In the genomic region with DNA sequence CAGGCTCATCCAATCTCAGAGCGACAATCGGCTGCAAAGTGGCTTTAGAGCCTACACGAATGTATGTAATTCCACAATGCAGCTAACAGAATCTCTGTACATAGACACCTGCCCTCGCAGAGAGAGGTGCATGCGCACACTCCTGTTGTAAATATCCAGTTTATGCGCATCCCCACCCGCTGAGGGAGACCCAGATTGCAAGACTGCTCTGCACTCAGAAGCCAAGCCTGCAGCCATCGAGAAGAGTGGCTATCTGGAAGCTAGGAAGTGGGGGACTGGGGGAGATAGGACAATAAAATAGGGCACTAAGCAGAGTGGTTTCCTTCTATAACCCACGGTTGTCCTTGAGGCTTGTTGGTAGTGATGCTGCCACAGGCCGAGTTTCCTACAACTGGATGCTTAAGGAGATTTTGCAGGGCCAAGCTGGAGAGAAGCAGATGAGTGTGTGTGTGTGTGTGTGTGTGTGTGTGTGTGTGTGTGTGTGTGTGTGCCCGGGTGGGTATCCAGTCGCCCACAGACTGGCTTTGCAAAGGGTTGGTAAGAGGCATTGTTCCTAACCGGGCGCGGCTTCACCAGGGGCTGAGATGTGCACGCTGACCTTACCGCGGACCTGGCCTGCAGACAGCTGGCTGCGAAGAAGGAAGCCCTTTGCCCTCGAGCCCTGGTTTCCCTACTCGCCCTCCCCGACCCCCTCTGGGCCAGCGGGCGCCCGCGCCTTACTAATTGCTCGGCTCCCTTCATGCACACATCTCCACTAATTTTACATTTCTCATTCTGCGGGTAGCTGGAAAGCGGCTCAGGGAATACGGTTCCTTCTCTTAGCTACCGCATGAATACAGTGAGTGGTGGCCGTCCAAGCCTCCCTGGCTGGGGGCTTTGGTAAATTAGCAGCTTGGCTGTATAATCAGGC, we compare ENCODE assay signal across 10 mouse cellular contexts.
DNase-seq lines count a peak whose midpoint lies in the region; ATAC-seq and TF ChIP-seq lines count a peak whose summit lies in the region.
"Had no signal": no experiment of that assay in that cellular context is flagged by ENCODE, and none has a peak within 500 bp of the region (broad histone marks: within the 10 kb centered on the region; RNA-seq: fewer than 3 reads in every experiment).

No protein-coding gene starts in this region.

- peaks cover 48% of the 10 kb centered on the region for H3K4me1 ChIP-seq in forebrain, embryonic 10.5 days
- peaks cover 3% of the 10 kb centered on the region; the same call in 1 of the 2 replicates for H3K4me1 ChIP-seq in forebrain, embryonic 14.5 days (ENCODE audit: control insufficient read depth, insufficient read depth, low read length)
- H3K4me1 ChIP-seq in kidney, adult 2 months (ENCODE audit: control insufficient read depth, insufficient read depth, low read length), result no peaks in the 10 kb centered on the region; the same call in 1 of the 2 replicates
- H3K4me1 ChIP-seq in hindbrain, embryonic 14.5 days (replicated peaks; ENCODE audit: control insufficient read depth, insufficient read depth, low read length), result peaks cover 10% of the 10 kb centered on the region
- peaks cover 37% of the 10 kb centered on the region for H3K4me1 ChIP-seq in neural tube, embryonic 12.5 days

- no peak overlapping the region for H3K9ac ChIP-seq in forebrain, embryonic 14.5 days (ENCODE audit: low read length)
- H3K9ac ChIP-seq in hindbrain, embryonic 14.5 days, result no peak overlapping the region
- no peak overlapping the region for H3K9ac ChIP-seq in neural tube, embryonic 12.5 days
- H3K9ac ChIP-seq: embryonic facial prominence, embryonic 12.5 days; stomach, embryonic 15.5 days had no signal

- H3K27ac ChIP-seq in forebrain, embryonic 10.5 days, result no peak overlapping the region
- H3K27ac ChIP-seq in forebrain, embryonic 14.5 days (ENCODE audit: low read depth, low read length), result no peak overlapping the region
- no peak overlapping the region for H3K27ac ChIP-seq in kidney, adult 2 months (ENCODE audit: insufficient read depth, low read depth, low read length)
- peak overlapping the region; percentile 66; the same call in 1 of the 2 replicates for H3K27ac ChIP-seq in hindbrain, embryonic 14.5 days
- H3K27ac ChIP-seq in neural tube, embryonic 12.5 days, result no peak overlapping the region; the same call in 1 of the 2 replicates
- H3K27ac ChIP-seq: embryonic facial prominence, embryonic 12.5 days; stomach, embryonic 15.5 days had no signal

- no peak for TF ChIP-seq POLR2A in kidney, adult 2 months (IDR thresholded peaks at IDR 0.05; ENCODE audit: low read depth, low read length)

- peak; percentile 47 for DNase-seq in forebrain, embryonic 10.5 days (ENCODE audit: extremely low spot score, low spot score)
- DNase-seq in forebrain, embryonic 14.5 days (ENCODE audit: low spot score), result no peak
- peak; percentile 13 for DNase-seq in kidney, adult 2 months
- no peak for DNase-seq in kidney, adult 11 months
- DNase-seq in hindbrain, embryonic 14.5 days (ENCODE audit: low spot score), result no peak
- DNase-seq in left cerebral cortex, postnatal 10 days (ENCODE audit: extremely low spot score in 1 of 2, low spot score in 2 of 2), result no peak
- no peak for DNase-seq in MN1 (ENCODE audit: low spot score)

- peaks cover 100% of the 10 kb centered on the region for H3K27me3 ChIP-seq in forebrain, embryonic 10.5 days (ENCODE audit: poor library complexity, severe bottlenecking)
- peaks cover 87% of the 10 kb centered on the region for H3K27me3 ChIP-seq in forebrain, embryonic 14.5 days (replicated peaks; ENCODE audit: control insufficient read depth, insufficient read depth, low read length)
- peaks cover 5% of the 10 kb centered on the region for H3K27me3 ChIP-seq in kidney, adult 2 months (replicated peaks; ENCODE audit: control insufficient read depth, insufficient read depth, low read length)
- H3K27me3 ChIP-seq in hindbrain, embryonic 14.5 days (ENCODE audit: control insufficient read depth, insufficient read depth, low read length), result peaks cover 92% of the 10 kb centered on the region
- peaks cover 89% of the 10 kb centered on the region for H3K27me3 ChIP-seq in neural tube, embryonic 12.5 days (replicated peaks)

- H3K36me3 ChIP-seq in forebrain, embryonic 10.5 days (replicated peaks), result no peaks in the 10 kb centered on the region
- H3K36me3 ChIP-seq in forebrain, embryonic 14.5 days (ENCODE audit: control insufficient read depth, insufficient read depth, low read length), result no peaks in the 10 kb centered on the region
- no peaks in the 10 kb centered on the region for H3K36me3 ChIP-seq in kidney, adult 2 months (ENCODE audit: control insufficient read depth, insufficient read depth, low read length)
- H3K36me3 ChIP-seq in hindbrain, embryonic 14.5 days (replicated peaks; ENCODE audit: control insufficient read depth, insufficient read depth), result no peaks in the 10 kb centered on the region
- no peaks in the 10 kb centered on the region for H3K36me3 ChIP-seq in neural tube, embryonic 12.5 days
- H3K36me3 ChIP-seq: embryonic facial prominence, embryonic 12.5 days; stomach, embryonic 15.5 days had no signal

- no peak for ATAC-seq in forebrain, embryonic 14.5 days
- no peak for ATAC-seq in hindbrain, embryonic 14.5 days (ENCODE audit: low FRiP score)
- no peak for ATAC-seq in neural tube, embryonic 12.5 days (ENCODE audit: low FRiP score, low read depth)

- intact Hi-C loops in left cerebral cortex, postnatal 10 days (cut with DNase I), result loop anchor here (5.0 kb wide), 1 partner anchor 110 kb away; no protein-coding TSS in a partner anchor

- no peak for TF ChIP-seq CTCF in kidney, adult 2 months (conservative IDR thresholded peaks at IDR 0.05; ENCODE audit: insufficient read depth, insufficient read length, low read depth, low read length)

- WGBS in forebrain, embryonic 10.5 days, result 2% methylated on average over 32 of the region's 32 CpGs
- WGBS in forebrain, embryonic 14.5 days, result 2% methylated on average over 30 of the region's 32 CpGs
- 21% methylated on average over 32 of the region's 32 CpGs for WGBS in kidney, adult 2 months
- 2% methylated on average over 32 of the region's 32 CpGs for WGBS in hindbrain, embryonic 14.5 days
- WGBS in neural tube, embryonic 12.5 days, result 1% methylated on average over 32 of the region's 32 CpGs

- H3K4me2 ChIP-seq in forebrain, embryonic 14.5 days (ENCODE audit: low read length), result no peak overlapping the region
- H3K4me2 ChIP-seq in hindbrain, embryonic 14.5 days (replicated peaks), result peak overlapping the region; percentile 34; the same call in 1 of the 2 replicates
- peak overlapping the region; percentile 9; the same call in 1 of the 2 replicates for H3K4me2 ChIP-seq in neural tube, embryonic 12.5 days (replicated peaks)
- H3K4me2 ChIP-seq: embryonic facial prominence, embryonic 12.5 days; stomach, embryonic 15.5 days had no signal

- H3K4me3 ChIP-seq in forebrain, embryonic 10.5 days, result no peak overlapping the region
- H3K4me3 ChIP-seq in forebrain, embryonic 14.5 days (ENCODE audit: low read depth, low read length), result no peak overlapping the region
- H3K4me3 ChIP-seq in kidney, adult 2 months (ENCODE audit: insufficient read depth, low read depth, low read length), result no peak overlapping the region
- H3K4me3 ChIP-seq in hindbrain, embryonic 14.5 days (replicated peaks; ENCODE audit: low read length), result no peak overlapping the region
- no peak overlapping the region for H3K4me3 ChIP-seq in neural tube, embryonic 12.5 days
- H3K4me3 ChIP-seq: embryonic facial prominence, embryonic 12.5 days; stomach, embryonic 15.5 days had no signal

- H3K9me3 ChIP-seq in forebrain, embryonic 10.5 days, result no peaks in the 10 kb centered on the region
- H3K9me3 ChIP-seq in forebrain, embryonic 14.5 days (replicated peaks; ENCODE audit: control insufficient read depth, low read length), result no peaks in the 10 kb centered on the region
- H3K9me3 ChIP-seq in hindbrain, embryonic 14.5 days (ENCODE audit: control insufficient read depth, low read length), result no peaks in the 10 kb centered on the region
- H3K9me3 ChIP-seq in neural tube, embryonic 12.5 days, result no peaks in the 10 kb centered on the region
- H3K9me3 ChIP-seq: embryonic facial prominence, embryonic 12.5 days; stomach, embryonic 15.5 days had no signal

Comparison
In these comparisons a context has a peak if more than half of its experiments do, and no peak if none do; other contexts are left out.
1. DNase-seq: peak in forebrain, embryonic 10.5 days (single experiment) and kidney, adult 2 months (single experiment); none in forebrain, embryonic 14.5 days (single experiment), kidney, adult 11 months (single experiment), hindbrain, embryonic 14.5 days (single experiment), left cerebral cortex, postnatal 10 days (0 of 2) and MN1 (single experiment).